Mouse (Mus musculus) lung, adult 2 months (tissue): Measurements from ENCODE around the gene Arl4d. TPM values are rescaled to one million over a fixed set of nuclear protein-coding genes. Genes with fewer than 3 reads are reported as not detected.
"Not testable (repeated sequence)": the region's sequence is repeated elsewhere in the genome, so short reads cannot be mapped to it uniquely, and the experiment has no call there.

ENCODE experiments used
- DNase-seq: peaks from one replicate; pipeline ENCODE4 v3.0.0; 2022
- H3K4me1 ChIP-seq: fragments of 200-500 bp; 2 replicates; pipeline ENCODE4 v1.6.1; 2011; ENCODE audit warnings: low read length; ENCODE audit not compliant: control insufficient read depth, insufficient read depth
- H3K4me3 ChIP-seq: fragments of 200-500 bp; replicated peaks from 2 replicates; pipeline ENCODE3; 2011; ENCODE audit warnings: low read depth, mild to moderate bottlenecking, control low read depth, low read length; ENCODE audit errors: extremely low read depth
- CTCF ChIP-seq: fragments of 200-500 bp; IDR thresholded peaks from 2 replicates; pipeline ENCODE4 v1.5.1; 2011; ENCODE audit warnings: mild to moderate bottlenecking, low read length, control low read depth; ENCODE audit not compliant: insufficient read depth
- POLR2A ChIP-seq: fragments of 200-500 bp; IDR thresholded peaks from 2 replicates; pipeline ENCODE4 v1.6.1; 2011; ENCODE audit warnings: low read depth, mild to moderate bottlenecking, control low read depth, low read length, borderline replicate concordance; ENCODE audit errors: extremely low read depth
- WGBS: fragments of 180-500 bp; shearing (Covaris S2); methylation state at CpG from one replicate; pipeline ENCODE4 v1.1.7; 2018; 5-methylcytosine and 5-hydroxymethylcytosine counted together
- polyA plus RNA-seq: library from polyadenylated mRNA; depleted of rRNA; stranded (reverse); fragments of >200 nt; gene quantifications from 2 replicates; pipeline ENCODE4 v1.2.3, GENCODE M21; 2012; rRNA removed

Arl4d gene
- 40.1 and 67.8 TPM in 2 replicates for polyA plus RNA-seq

DNA sequence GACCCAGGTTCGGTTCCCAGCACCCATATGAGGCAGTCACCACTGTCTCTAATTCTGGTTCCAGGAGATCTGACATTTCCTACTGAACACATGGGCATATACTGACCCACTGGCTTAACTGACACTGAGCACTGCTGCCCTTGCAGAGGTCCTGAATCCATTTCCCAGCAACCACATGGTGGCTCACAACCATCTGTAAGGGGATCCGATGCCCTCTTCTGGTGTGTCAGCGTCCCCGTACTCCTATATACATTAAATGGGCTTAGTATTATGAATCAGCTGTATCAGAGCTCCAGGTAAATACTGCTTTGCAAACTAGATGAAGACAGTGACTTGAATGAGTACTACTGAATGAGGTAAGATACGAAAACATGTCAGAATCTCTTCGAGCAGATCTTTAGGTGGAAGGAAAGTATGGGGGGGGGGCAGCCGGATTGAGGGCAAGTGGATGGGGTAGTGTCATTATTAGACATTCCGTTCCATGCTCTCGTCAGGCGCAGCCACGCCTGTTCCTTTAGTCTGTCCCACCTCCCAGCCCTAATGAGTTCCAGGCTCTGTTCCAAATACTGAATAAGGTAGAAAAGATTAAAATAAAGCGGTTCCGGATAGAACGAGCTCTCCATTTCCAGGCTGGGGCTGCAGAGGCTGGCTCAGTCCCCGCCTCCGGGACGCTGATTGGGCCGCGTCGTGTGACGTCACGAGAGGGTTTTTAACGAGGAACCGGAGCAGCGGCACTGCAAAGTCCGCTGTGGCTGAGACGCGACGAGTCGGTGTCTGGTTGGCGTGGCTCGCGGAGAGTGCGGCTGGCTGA, at the start of gene Arl4d:
Gene Arl4d, plus strand, starts transcription at position 717 of the 811 bp plus-strand sequence.
- DNase-seq, result peak; percentile 98

DNA sequence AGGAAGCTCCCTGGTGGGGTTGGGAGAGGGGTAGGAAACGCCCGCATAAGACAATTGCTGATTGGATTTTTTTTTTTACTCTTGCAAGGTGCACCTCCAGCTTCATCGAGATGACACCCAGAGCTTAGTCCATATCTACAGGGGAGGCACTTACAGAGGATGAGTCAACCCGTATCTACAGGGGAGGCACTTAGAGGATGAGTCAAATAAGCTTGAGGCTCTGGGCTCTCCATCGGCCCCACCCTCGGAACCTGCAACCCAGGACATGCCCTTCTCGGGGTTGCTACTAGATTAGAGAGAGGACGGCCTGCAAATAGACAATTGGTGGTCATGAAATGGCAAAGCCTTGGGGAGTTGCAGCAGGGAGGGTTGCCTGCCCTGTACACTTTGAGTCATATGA, 49.2 kb upstream of the Arl4d start:
- no peak for DNase-seq
- TF ChIP-seq CTCF, result no peak
- TF ChIP-seq POLR2A, result no peak
- Histone ChIP-seq H3K4me3 (no peak overlapping the region), H3K4me1 (no peaks in the 10 kb centered on the region)
- 83% methylated on average over 8 of the region's 8 CpGs for WGBS

More for the DNA sequence above, at the start of gene Arl4d:
- TF ChIP-seq POLR2A (peak; percentile 100), CTCF (no peak)
- H3K4me1 ChIP-seq, result peaks cover 7% of the 10 kb centered on the region
- peak within 1 kb of the TSS; percentile 85 for H3K4me3 ChIP-seq
- WGBS, result 6% methylated on average over 34 of the region's 34 CpGs

DNA sequence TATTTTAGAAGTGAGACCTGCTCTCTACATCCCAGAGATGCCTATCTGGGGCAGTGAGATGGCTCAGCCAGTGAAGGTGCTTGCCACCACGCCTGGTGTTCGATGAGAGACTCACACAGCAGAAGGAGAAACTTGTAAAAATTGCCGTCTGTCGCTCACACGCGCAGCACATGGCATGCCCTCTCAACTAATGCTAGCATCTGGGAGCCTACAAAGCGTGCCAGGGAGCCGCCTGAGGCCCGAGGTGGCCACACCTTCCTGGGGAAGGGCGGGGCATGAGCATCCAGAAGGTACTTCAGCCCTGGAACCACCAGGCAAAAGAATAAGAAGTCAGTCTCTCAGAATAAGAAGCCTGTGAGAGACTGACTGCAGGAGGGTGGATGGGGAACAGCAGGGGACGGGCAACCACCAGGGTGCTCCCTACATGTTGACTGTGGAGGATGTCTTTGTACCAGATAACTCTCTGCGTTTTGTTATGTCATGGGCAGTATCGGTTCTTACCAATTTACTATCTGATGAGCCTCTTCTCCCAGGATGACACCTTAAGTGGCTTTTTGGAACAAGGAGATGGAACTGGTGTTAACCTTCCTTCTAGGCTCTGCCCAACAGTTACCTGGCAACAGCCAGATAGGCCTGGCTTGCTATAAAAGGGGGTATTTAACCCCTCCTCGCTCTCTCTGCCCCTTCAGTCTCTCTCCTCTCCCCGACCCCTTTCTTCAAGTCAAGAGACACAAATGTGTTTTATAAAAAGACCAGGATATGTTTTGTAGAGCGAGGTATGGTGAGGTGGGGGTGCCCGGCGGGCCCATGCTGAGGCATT, 48.2 kb upstream of the Arl4d start:
- H3K4me3 ChIP-seq, result no peak overlapping the region
- no peaks in the 10 kb centered on the region for H3K4me1 ChIP-seq
- TF ChIP-seq POLR2A (no peak), CTCF (no peak)
- no peak for DNase-seq
- WGBS, result 33% methylated on average over 18 of the region's 18 CpGs

DNA sequence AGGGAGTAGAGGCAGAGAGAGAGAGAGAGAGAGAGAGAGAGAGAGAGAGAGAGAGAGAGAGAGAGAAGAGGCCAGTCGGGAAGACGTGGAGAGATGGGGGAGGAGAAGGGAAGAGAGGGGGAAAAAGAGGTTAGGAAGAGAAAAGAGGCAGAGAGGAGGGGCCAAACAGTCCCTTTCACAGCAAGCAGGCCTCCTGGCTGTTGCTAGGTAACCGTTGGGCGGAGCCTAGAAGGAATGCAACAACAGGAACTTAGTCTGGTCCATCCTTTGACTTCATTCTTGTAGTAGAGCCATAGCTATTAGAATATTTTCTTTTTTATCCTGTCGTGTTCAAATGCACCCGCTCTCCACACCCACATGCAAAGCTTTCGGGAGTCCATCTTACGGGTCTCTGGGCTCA, 47.5 kb upstream of the Arl4d start:
- H3K4me3 ChIP-seq, result no peak overlapping the region
- TF ChIP-seq CTCF (no peak), POLR2A (no peak)
- H3K4me1 ChIP-seq, result no peaks in the 10 kb centered on the region
- WGBS, result 11% methylated on average over 8 of the region's 8 CpGs
- DNase-seq, result no peak

DNA sequence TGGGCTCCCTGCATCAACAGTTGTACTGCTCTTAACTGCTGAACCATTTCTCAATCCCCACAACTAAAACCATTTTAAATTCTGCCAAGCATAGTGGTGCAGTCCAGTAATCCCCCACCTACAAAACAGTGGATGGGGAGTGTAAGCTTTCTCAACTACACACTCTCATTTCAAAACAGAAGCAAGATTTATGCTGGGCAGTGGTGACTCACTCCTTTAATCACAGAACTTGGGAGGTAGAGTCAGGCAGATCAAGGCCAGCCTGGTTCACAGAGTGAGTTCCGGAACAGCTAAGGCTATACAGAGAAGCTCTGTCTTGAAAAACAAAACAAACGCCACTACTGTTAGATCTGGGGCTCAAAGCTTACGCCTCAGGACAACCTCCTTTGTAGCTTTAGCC, 46.7 kb upstream of the Arl4d start:
- DNase-seq, result no peak
- TF ChIP-seq CTCF (no peak), POLR2A (no peak)
- H3K4me1 ChIP-seq, result no peaks in the 10 kb centered on the region
- 77% methylated on average over 3 of the region's 3 CpGs for WGBS
- H3K4me3 ChIP-seq, result no peak overlapping the region

DNA sequence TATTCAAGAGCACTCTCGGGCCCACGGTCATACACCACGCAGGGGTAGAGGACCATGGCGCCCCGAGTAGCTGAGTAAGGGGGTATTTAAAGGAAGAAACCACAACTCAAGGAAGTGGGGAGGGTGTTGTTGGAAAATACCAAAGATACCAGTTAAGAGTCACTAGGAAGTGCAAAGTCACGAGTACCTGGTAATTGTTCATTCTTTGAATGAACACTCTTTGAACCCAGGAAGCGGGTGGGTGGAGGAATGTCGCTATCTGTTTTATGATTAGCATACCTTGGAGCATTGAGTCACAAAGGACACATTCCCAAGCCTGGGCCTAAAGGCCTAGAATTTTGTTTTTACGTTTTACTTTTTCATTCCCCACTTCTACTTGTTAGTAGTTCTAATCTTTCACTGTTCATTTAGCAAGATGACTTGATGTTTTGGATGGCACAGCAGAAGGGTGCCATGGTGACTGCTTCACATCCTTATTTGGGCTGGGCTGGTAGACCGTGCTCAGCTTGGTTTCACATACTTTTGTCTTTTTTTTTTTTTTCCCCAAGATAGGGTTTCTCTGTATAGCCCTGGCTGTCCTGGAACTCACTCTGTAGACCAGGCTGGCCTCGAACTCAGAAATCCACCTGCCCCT, 45.2 kb upstream of the Arl4d start:
- H3K4me3 ChIP-seq, H3K4me1 ChIP-seq, DNase-seq: not testable (repeated sequence)
- 71% methylated on average over 11 of the region's 11 CpGs for WGBS

DNA sequence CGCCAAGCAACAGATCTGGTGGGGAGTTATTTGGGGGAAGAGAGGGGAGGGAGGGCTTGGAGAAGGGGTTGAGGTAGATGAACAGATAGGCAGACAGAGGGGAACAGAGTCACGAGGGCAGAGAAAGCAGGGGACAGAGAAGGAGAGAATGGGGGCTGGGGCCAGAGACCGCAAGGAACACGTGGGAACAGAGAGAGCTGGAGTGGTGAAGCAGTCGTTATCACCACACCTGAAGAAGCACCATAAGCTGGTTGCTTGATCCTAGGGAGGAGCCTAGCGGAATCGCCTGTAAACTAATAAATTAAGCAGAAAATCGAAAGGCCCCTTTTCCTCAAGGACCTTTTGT, 38.7 kb upstream of the Arl4d start:
- 2% methylated on average over 8 of the region's 8 CpGs for WGBS
- no peak for DNase-seq
- TF ChIP-seq POLR2A (no peak), CTCF (no peak)

DNA sequence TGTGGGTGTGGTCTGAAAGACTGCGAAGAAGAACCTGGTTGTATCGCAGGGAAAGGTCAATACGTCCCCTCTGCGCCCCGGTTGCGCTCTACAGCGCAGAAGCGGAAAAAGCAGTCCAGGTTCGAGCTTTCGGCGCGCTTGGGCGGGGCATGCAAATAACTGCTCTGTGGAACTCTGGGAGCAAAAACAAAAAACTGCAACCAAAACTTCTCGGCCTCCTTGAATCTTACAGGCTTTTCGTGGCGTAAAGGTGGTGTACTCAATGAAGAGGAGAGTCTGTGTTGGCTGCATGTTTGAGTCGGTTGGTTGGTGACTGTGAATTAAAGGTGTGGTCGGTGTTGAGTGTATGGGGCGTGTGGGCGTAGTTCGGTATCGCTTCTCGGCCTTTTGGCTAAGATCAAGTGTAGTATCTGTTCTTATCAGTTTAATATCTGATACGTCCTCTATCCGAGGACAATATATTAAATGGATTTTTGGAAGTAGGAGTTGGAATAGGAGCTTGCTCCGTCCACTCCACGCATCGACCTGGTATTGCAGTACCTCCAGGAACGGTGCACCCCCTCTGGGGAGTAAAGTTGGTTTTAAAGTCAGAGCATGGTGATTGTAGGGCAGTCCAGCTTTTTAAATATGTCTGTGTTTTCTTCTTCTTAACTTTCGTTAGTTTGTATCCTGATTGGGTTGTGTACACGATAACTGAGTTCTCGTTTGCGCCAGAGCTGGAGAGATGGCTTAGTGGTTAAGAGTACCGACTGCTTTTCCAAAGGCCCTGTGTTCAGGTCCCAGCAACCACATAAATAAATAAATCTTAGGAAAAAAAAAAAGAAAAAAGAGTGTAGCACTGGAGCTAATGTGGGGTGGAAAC, 38.1 kb upstream of the Arl4d start, which contains the start of gene Rdm1:
Gene Rdm1, plus strand, starts transcription at position 201 of the 862 bp plus-strand sequence.
- peak within 1 kb of the TSS; percentile 87 for H3K4me3 ChIP-seq
- under 1% methylated on average over 34 of the region's 34 CpGs for WGBS
- TF ChIP-seq CTCF (no peak), POLR2A (peak; percentile 81)
- no peaks in the 10 kb centered on the region for H3K4me1 ChIP-seq
- DNase-seq, result peak; percentile 78

More for the DNA sequence above, 38.7 kb upstream of the Arl4d start:
- Histone ChIP-seq H3K4me1 (no peaks in the 10 kb centered on the region), H3K4me3 (peak overlapping the region; percentile 87)
